Mouse (Mus musculus) stomach, embryonic 15.5 days (tissue): Measurements from ENCODE around the gene Mrpl55. TPM values are rescaled to one million over a fixed set of nuclear protein-coding genes. Genes with fewer than 3 reads are reported as not detected.
A peak's percentile ranks its signal among the peaks of the same experiment; 100 is the strongest.
"Not testable (repeated sequence)": the region's sequence is repeated elsewhere in the genome, so short reads cannot be mapped to it uniquely, and the experiment has no call there.

Experiments used
- ATAC-seq: fragments of 200-750 bp; cut with Nextera tagmentation; 2 replicates; pipeline ENCODE4 v1.8.0; 2017; ENCODE audit warnings: low read depth, moderate number of reproducible peaks, moderate TSS enrichment; ENCODE audit not compliant: insufficient read depth, low FRiP score
- H3K27ac ChIP-seq: fragments of 300-500 bp; sonication (generic); 2 replicates; pipeline ENCODE4 v1.5.1; 2015; ENCODE audit warnings: mild to moderate bottlenecking, inconsistent platforms
- H3K27me3 ChIP-seq: fragments of 300-500 bp; sonication (generic); replicated peaks from 2 replicates; pipeline ENCODE4 v1.6.1; 2015; ENCODE audit warnings: inconsistent platforms
- H3K36me3 ChIP-seq: fragments of 300-500 bp; sonication (generic); 2 replicates; pipeline ENCODE4 v1.6.1; 2015; ENCODE audit warnings: inconsistent platforms
- H3K4me1 ChIP-seq: fragments of 300-500 bp; sonication (generic); 2 replicates; pipeline ENCODE4 v1.6.1; 2015; ENCODE audit warnings: inconsistent platforms
- H3K4me2 ChIP-seq: fragments of 300-500 bp; sonication (generic); 2 replicates; pipeline ENCODE4 v1.6.1; 2015; ENCODE audit warnings: mild to moderate bottlenecking, inconsistent platforms
- H3K4me3 ChIP-seq: fragments of 300-500 bp; sonication (generic); replicated peaks from 2 replicates; pipeline ENCODE4 v1.5.1; 2015; ENCODE audit warnings: inconsistent platforms
- H3K9ac ChIP-seq: fragments of 300-500 bp; sonication (generic); 2 replicates; pipeline ENCODE4 v1.6.1; 2015; ENCODE audit warnings: inconsistent platforms
- H3K9me3 ChIP-seq: fragments of 300-500 bp; sonication (generic); 2 replicates; pipeline ENCODE4 v1.6.1; 2016; ENCODE audit warnings: inconsistent platforms
- WGBS: fragments of 180-500 bp; shearing (Covaris S2); methylation state at CpG from one replicate; pipeline ENCODE4 v1.1.7; 2015; 5-methylcytosine and 5-hydroxymethylcytosine counted together
- polyA plus RNA-seq: library from polyadenylated mRNA; unstranded; fragments of >200 nt; fragmentation: Nextera tagmentation; extraction: Ambion mirVana; gene quantifications from 2 replicates; pipeline ENCODE4 v1.2.1, GENCODE M21; 2015

Gene Mrpl55
- polyA plus RNA-seq, 1 experiment from 2014 or later = 90.4 TPM

DNA sequence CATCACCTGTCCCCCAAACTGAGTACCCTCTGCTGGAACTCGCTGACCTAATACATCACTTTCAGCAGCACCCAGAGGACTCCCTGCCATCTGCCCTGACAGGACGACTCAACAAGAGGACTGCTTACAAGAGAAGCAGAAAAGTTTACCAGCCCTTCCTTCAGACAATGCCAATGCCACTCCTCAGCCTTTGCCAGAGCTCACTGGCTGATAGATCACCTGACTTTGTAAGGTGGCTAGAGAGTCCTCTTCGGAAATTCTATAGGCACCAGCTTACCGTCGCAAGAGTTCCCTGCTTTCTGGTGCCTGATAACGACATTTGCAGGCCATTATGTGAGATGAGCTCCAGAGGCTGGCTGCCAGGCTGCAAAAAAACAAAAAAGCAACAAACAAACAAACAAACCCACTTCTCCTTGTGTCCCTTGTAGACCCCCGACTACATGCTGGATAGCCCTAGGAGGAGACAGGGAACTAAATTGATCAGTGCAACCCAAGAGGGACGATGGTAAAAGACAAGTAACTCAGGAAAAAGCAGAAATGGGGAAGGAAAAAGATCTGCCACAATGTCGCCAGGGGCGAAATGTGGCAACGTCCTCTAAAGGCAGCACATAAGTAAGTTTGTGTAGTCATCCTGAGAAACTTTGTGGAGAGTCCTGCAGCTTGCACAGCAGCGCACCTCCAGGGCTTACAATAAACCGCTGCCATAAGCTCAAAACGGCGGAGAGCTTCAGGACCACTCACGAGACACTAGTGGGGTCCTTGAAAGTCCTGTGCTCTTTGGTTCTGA lies 877 bp upstream of the Mrpl55 start:
- H3K27ac ChIP-seq = peak overlapping the region; percentile 78
- WGBS = 23% methylated on average over 16 of the region's 16 CpGs
- H3K9ac ChIP-seq = peak overlapping the region; percentile 47
- peak overlapping the region; percentile 96 for H3K4me3 ChIP-seq
- no peaks in the 10 kb centered on the region for H3K9me3 ChIP-seq
- peaks cover 18% of the 10 kb centered on the region for H3K4me1 ChIP-seq
- 0 out of 2 replicates have a peak, but pooled peaks cover 4% of the 10 kb centered on the region for H3K36me3 ChIP-seq
- ATAC-seq = peak; percentile 3; the same call in 1 of the 2 replicates
- peak overlapping the region; percentile 86 for H3K4me2 ChIP-seq
- H3K27me3 ChIP-seq = no peaks in the 10 kb centered on the region

DNA sequence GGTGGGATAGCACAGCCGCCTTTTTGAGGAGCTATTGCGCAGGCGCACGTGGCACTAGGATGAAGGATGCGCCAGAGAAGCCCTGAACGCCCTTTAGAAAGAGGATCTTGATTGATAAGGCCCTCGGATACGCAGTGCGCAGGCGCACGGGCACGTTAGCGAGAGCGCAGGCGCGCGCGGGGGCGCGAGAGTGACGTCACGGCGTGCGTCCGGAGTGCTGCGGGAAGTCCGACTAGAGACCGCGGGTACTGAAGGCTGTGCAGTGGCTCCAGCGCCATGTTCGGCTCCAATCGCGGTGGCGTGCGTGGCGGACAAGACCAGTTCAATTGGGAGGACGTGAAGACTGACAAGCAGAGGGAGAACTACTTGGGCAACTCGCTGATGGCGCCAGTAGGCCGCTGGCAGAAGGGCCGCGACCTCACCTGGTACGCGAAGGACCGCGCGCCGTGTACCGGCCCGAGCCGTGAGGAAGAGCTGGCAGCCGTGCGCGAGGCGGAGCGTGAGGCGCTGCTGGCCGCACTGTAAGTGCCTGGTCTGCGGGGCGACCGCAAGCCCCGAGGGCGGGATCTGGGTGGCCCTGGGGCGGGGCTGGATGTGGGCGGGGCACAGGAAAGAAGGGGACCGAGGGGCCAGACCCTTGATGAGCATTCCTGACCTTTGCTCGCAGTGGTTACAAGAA lies 6.0 kb downstream of the Mrpl55 start, which contains the start of gene 2310033P09Rik:
2310033P09Rik (plus strand) TSS at position 169 of the 679 bp plus-strand sequence.
- Histone ChIP-seq H3K27ac (peak within 1 kb of the TSS; percentile 96), H3K4me1 (peaks cover 22% of the 10 kb centered on the region), H3K36me3 (peaks cover 29% of the 10 kb centered on the region), H3K4me3 (peak within 1 kb of the TSS; percentile 96), H3K9me3 (no peaks in the 10 kb centered on the region), H3K4me2 (peak within 1 kb of the TSS; percentile 87), H3K9ac (peak within 1 kb of the TSS; percentile 92), H3K27me3 (no peaks in the 10 kb centered on the region)
- ATAC-seq = peak; percentile 77
- WGBS = under 1% methylated on average over 66 of the region's 67 CpGs

DNA sequence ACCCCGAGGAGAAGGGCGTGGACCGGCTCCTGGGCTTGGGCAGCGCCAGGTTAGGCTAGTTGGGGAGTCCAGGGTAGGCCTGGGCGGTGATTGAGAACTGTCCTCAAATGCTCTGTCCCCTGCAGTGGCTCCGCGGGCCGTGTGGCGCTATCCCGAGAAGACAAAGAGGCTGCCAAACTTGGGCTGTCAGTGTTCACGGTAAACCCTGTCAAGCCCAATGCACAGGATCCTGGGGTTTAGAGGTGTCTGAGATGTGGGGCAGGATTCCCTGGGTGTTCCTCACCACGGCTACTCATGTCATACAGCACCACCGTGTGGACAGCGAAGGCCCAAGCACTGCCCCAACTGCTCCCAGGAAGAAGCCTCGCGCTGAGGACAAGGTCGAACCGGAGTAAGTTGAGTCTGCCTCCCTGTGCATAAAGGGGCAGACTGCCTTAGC lies 6.7 kb downstream of the Mrpl55 start:
- Histone ChIP-seq H3K9ac (peak overlapping the region; percentile 29), H3K4me1 (peaks cover 22% of the 10 kb centered on the region), H3K27me3 (no peaks in the 10 kb centered on the region), H3K4me3 (peak overlapping the region; percentile 96), H3K4me2 (peak overlapping the region; percentile 87), H3K9me3 (no peaks in the 10 kb centered on the region), H3K36me3 (peaks cover 29% of the 10 kb centered on the region), H3K27ac (peak overlapping the region; percentile 96)
- ATAC-seq = peak; percentile 68
- WGBS = 8% methylated on average over 18 of the region's 18 CpGs

DNA sequence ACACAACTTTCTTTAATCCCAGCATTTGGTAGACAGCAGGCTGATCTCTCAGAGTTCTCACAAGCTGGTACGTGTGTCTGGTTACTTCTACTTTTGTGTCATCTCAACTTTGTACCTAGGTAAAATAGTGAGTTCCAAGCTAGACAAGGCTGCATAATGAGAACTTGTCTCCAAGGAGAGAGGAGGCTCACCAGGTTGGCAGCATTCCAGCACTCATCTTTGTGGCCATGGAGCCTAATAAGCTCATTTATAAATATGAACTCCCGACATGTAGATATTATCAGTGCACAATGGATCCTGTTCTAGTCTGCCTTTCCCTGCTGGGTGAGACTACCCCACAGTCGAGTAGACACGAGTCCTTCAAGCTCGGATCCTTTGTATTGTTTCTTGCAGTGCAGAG lies 7.3 kb downstream of the Mrpl55 start:
- WGBS = 60% methylated on average over 5 of the region's 5 CpGs
- Histone ChIP-seq H3K27me3 (no peaks in the 10 kb centered on the region), H3K27ac (no peak overlapping the region; the same call in 1 of the 2 replicates)

DNA sequence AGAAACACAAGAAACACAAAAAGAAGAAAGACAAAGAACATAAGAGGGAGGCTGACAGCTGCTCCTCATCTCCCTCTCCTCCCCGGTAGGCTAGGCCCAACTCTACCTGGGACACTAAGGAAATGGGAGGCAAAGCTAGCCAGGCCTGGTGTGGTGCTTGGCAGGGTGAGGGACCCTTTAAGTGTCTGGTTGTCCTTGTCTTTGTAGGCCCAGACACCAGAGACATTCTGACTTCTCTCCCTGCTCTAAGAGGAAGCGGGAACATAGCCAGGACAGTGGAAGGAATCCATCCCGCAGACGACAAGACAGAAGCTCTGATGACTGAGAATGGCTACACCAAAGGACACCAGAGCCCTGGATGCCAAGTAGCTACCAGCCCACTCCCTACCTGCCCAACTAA lies 7.7 kb downstream of the Mrpl55 start:
- no peaks in the 10 kb centered on the region for H3K27me3 ChIP-seq
- H3K36me3 ChIP-seq = peaks cover 29% of the 10 kb centered on the region
- no peak for ATAC-seq
- H3K4me2 ChIP-seq = no peak overlapping the region
- no peaks in the 10 kb centered on the region for H3K9me3 ChIP-seq
- H3K27ac ChIP-seq = no peak overlapping the region
- 86% methylated on average over 4 of the region's 4 CpGs for WGBS
- H3K9ac ChIP-seq = no peak overlapping the region
- H3K4me1 ChIP-seq = peaks cover 22% of the 10 kb centered on the region
- H3K4me3 ChIP-seq = no peak overlapping the region

More for the DNA sequence above, 7.3 kb downstream of the Mrpl55 start:
- H3K9me3 ChIP-seq = no peaks in the 10 kb centered on the region
- peaks cover 29% of the 10 kb centered on the region for H3K36me3 ChIP-seq
- H3K4me2 ChIP-seq = peak overlapping the region; percentile 87
- no peak for ATAC-seq
- H3K4me3 ChIP-seq = peak overlapping the region; percentile 96
- H3K4me1 ChIP-seq = peaks cover 22% of the 10 kb centered on the region
- H3K9ac ChIP-seq = no peak overlapping the region

DNA sequence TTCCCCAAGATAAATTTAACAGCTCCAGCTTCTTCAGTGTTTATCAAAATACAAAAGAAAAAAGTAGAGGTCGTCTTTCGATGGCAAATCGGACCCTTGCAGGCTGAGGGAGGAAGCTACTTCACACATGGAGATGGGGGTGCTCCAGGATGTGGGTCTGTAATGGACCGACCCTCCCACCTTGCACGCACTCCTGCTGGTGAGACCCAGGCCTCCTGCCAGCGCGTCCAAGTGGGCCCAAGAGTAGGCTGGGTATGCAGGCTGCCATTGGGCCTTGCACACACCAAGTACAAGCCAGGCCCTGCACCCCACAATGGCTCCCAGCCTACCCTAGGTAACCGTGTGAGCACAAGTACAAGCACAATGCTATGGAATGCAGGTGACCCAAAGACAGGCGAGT lies 9.3 kb downstream of the Mrpl55 start:
- H3K27me3 ChIP-seq, H3K9ac ChIP-seq, H3K4me3 ChIP-seq, H3K4me2 ChIP-seq, H3K27ac ChIP-seq, ATAC-seq, H3K9me3 ChIP-seq: not testable (repeated sequence)
- Histone ChIP-seq H3K4me1 (peaks cover 22% of the 10 kb centered on the region), H3K36me3 (peaks cover 23% of the 10 kb centered on the region)
- 86% methylated on average over 9 of the region's 9 CpGs for WGBS

DNA sequence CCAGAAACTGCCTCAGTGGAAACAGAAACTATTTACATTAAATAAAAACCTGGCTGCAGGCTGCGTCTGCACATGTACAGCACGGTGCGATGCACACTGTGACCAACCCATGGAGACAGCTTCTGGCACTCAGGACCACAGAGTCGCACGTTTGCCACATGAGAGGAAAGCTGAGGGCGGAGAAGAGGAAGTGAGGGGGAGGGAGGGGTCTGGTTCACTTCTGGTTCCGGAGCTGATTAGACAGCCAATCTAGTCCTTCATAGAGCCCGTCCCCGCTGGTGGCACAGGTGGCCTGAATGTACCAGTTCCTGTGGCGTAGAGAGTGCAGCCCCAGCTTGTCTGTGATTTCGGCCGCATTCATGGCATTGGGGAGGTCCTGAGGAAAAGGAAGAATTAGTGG lies 10.0 kb downstream of the Mrpl55 start:
- H3K9me3 ChIP-seq, ATAC-seq, H3K4me3 ChIP-seq, H3K27ac ChIP-seq, H3K9ac ChIP-seq, H3K27me3 ChIP-seq, H3K4me2 ChIP-seq: not testable (repeated sequence)
- H3K36me3 ChIP-seq = peaks cover 23% of the 10 kb centered on the region
- WGBS = 73% methylated on average over 12 of the region's 12 CpGs
- H3K4me1 ChIP-seq = peaks cover 22% of the 10 kb centered on the region

DNA sequence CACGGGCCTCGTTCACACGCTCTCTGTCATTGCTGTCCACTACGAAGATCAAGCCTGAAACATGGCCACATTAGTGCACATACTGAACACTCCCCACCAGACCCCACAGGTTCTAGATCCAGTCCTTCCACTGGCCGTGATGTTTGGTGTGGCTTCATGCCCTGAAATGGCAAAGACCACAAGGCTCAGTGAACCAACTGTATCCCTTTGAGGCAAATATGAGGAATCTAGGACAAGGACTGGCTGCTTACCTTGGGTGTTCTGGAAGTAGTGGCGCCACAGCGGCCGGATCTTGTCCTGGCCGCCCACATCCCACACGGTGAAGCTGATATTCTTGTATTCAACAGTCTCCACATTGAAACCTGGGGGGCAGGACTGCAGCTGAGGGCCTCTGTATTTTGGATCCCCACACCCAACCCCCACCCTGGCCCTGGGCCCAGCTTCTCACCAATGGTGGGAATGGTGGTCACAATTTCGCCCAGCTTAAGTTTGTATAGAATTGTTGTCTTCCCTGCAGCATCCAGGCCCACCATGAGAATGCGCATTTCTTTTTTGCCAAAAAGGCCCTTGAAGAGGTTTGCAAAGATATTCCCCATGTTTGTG lies 10.7 kb downstream of the Mrpl55 start:
- peaks cover 23% of the 10 kb centered on the region for H3K36me3 ChIP-seq
- no peak overlapping the region for H3K27ac ChIP-seq
- no peak overlapping the region for H3K4me2 ChIP-seq
- no peak for ATAC-seq
- 91% methylated on average over 12 of the region's 12 CpGs for WGBS
- H3K9ac ChIP-seq = no peak overlapping the region
- peaks cover 21% of the 10 kb centered on the region for H3K4me1 ChIP-seq
- H3K9me3 ChIP-seq = no peaks in the 10 kb centered on the region
- H3K4me3 ChIP-seq = no peak overlapping the region
- H3K27me3 ChIP-seq = no peaks in the 10 kb centered on the region

DNA sequence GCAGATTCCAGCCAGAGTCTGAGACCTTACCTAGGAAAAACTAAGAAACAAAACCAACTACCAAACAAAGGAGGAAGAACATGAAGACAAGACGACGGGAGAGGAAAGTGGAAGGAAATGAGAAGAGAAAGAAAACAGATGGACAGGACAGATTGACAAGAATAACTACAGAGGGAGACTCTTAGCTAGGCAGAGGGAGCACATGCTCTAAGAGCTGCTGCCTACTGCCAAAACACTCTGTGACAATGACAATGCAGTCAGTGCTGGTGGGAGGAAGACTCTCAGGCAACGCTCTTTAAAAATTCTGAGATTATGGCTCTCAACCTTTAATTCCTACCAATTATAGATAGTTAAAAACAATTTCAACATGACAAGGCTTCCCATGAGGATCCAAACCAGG lies 14.7 kb downstream of the Mrpl55 start:
- Histone ChIP-seq H3K4me3 (no peak overlapping the region), H3K9ac (no peak overlapping the region), H3K27ac (no peak overlapping the region), H3K36me3 (peaks cover 6% of the 10 kb centered on the region; the same call in 1 of the 2 replicates), H3K4me2 (no peak overlapping the region), H3K27me3 (no peaks in the 10 kb centered on the region), H3K4me1 (peaks cover 27% of the 10 kb centered on the region), H3K9me3 (no peaks in the 10 kb centered on the region)
- WGBS = 78% methylated on average over 3 of the region's 3 CpGs
- no peak for ATAC-seq

DNA sequence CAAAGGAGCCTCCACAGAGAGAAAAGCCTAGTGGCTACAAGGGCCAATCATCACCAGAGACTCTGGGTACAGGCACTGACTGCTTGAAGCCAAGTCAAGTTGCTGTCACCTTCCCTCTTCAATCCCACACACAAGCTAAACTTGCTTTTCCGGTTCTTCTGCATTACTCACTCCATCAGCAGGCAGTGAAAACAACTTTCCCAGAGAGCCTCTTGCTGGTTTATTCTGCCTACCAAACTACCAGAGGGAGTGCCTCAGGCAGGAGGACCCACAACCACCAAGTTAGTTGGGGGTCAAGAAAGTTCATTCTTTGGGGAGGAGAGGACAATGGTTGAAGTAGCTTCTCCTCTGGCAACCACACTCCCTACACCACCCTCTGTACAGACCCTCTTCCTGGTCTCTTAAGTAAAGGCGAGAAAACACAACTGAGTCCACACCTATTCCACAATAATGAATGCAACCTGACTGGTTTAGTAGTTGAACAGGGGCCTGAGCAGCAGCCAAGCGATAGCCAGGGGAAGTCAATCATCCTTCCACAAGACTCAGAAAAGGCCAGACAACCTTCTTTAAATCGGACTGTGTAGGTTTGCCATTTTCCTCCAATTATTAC lies 16.2 kb downstream of the Mrpl55 start:
- Histone ChIP-seq H3K36me3 (0 out of 2 replicates have a peak, but pooled peaks cover 5% of the 10 kb centered on the region), H3K9ac (no peak overlapping the region), H3K27me3 (no peaks in the 10 kb centered on the region), H3K4me3 (no peak overlapping the region), H3K4me1 (peaks cover 38% of the 10 kb centered on the region), H3K27ac (peak overlapping the region; percentile 59), H3K9me3 (no peaks in the 10 kb centered on the region), H3K4me2 (peak overlapping the region; percentile 25)
- peak; percentile 77 for ATAC-seq
- WGBS = 71% methylated on average over 4 of the region's 4 CpGs

DNA sequence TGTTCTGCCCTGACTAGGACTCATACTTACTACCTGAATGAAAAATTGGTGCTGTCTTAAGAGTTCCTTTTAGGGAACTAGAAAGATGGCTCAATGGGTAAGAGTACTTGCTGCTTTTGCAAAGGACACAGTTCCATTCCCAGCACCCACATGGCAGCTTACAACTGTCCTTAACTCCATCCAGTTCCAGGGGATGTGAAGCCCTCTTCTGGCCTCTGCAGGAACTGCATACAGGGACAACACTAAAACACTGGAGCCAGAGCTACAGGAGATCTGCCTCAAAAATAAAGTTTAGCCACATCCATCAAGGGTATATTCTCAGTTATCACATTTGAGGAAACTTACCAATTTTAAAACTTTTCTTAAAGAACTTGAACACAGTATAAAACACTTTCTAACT lies 16.8 kb downstream of the Mrpl55 start:
- peaks cover 43% of the 10 kb centered on the region for H3K4me1 ChIP-seq
- ATAC-seq = no peak
- H3K9me3 ChIP-seq = no peaks in the 10 kb centered on the region
- 0 out of 2 replicates have a peak, but pooled peaks cover 5% of the 10 kb centered on the region for H3K36me3 ChIP-seq
- peak overlapping the region; percentile 59 for H3K27ac ChIP-seq
- H3K4me3 ChIP-seq = no peak overlapping the region
- H3K9ac ChIP-seq = no peak overlapping the region
- H3K4me2 ChIP-seq = peak overlapping the region; percentile 25
- no peaks in the 10 kb centered on the region for H3K27me3 ChIP-seq
